Comparison of ENCODE assay signal across 27 mouse cellular contexts in the genomic region with DNA sequence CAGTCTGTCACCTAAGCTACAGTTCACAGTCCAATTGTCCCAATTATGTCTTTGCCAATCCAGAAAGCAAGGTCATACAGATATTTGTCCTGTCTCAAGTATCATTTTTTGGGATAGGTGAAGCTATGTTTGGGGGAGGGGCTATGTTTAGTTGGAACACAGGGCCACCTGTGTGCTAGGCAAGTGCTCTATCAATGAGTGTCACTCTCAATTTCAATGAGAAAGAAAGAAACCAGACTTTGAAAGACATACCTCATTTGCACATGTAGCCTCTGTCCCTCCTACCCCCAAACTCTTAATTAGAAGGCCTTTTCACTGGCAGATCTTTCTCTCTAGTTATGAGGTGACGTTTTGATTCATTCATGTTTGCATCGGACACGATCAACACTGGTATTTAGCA. TPM values are rescaled to one million over a fixed set of nuclear protein-coding genes. Genes with fewer than 3 reads are reported as not detected.
DNase-seq lines count a peak whose midpoint lies in the region; ATAC-seq and TF ChIP-seq lines count a peak whose summit lies in the region.
"Had no signal": no experiment of that assay in that cellular context is flagged by ENCODE, and none has a peak within 500 bp of the region (broad histone marks: within the 10 kb centered on the region; RNA-seq: fewer than 3 reads in every experiment).

No protein-coding gene starts in this region.

- no peaks in the 10 kb centered on the region for H3K27me3 ChIP-seq in forebrain, embryonic 15.5 days
- H3K27me3 ChIP-seq in forebrain, embryonic 11.5 days (ENCODE audit: control insufficient read depth, insufficient read depth, low read length): no peaks in the 10 kb centered on the region
- no peaks in the 10 kb centered on the region for H3K27me3 ChIP-seq in liver, adult 2 months (ENCODE audit: control insufficient read depth, insufficient read depth, low read length)
- H3K27me3 ChIP-seq in liver, postnatal 0 days (ENCODE audit: insufficient read depth, low read length): no peaks in the 10 kb centered on the region
- H3K27me3 ChIP-seq in CH12.LX (replicated peaks): peaks cover 7% of the 10 kb centered on the region
- H3K27me3 ChIP-seq: neural tube, embryonic 13.5 days; stomach, embryonic 15.5 days had no signal

- no peak overlapping the region for H3K9ac ChIP-seq in forebrain, embryonic 15.5 days (replicated peaks)
- H3K9ac ChIP-seq in forebrain, embryonic 11.5 days (ENCODE audit: low read length): no peak overlapping the region
- no peak overlapping the region for H3K9ac ChIP-seq in liver, adult 2 months (ENCODE audit: low read depth, low read length)
- no peak overlapping the region for H3K9ac ChIP-seq in liver, postnatal 0 days (replicated peaks)
- H3K9ac ChIP-seq in CH12.LX (ENCODE audit: insufficient read depth, low read depth): no peak overlapping the region
- H3K9ac ChIP-seq: limb, embryonic 13.5 days; liver, embryonic 12.5 days; neural tube, embryonic 13.5 days; stomach, embryonic 15.5 days had no signal

- TF ChIP-seq EP300 in liver, postnatal 0 days (IDR thresholded peaks at IDR 0.05; ENCODE audit: low read depth): no peak
- TF ChIP-seq EP300 in CH12.LX (IDR thresholded peaks at IDR 0.05; ENCODE audit: low read length): peak; percentile 22; the same call in 1 of the 2 replicates

- 0 out of 2 replicates have a peak, but pooled peaks cover 5% of the 10 kb centered on the region for H3K36me3 ChIP-seq in forebrain, embryonic 15.5 days
- H3K36me3 ChIP-seq in forebrain, embryonic 11.5 days (ENCODE audit: control insufficient read depth, insufficient read depth, low read length): no peaks in the 10 kb centered on the region
- no peaks in the 10 kb centered on the region for H3K36me3 ChIP-seq in liver, adult 2 months (ENCODE audit: control insufficient read depth, insufficient read depth, low read length)
- H3K36me3 ChIP-seq in liver, postnatal 0 days (replicated peaks; ENCODE audit: insufficient read depth, low read length): no peaks in the 10 kb centered on the region
- no peaks in the 10 kb centered on the region for H3K36me3 ChIP-seq in CH12.LX (replicated peaks in 1 of 2; ENCODE audit: control insufficient read depth in 1 of 2, insufficient read depth in 1 of 2, low read length in 1 of 2)
- H3K36me3 ChIP-seq: limb, embryonic 13.5 days; liver, embryonic 12.5 days; neural tube, embryonic 13.5 days; stomach, embryonic 15.5 days had no signal

- dilution Hi-C loops in CH12.LX (cut with MboI; ENCODE audit: extremely low pct_ligation_motif_present, extremely low pct_unique_long_range_greater_than_20kb, low sequenced_read_pairs): no loop called here

- H3K4me3 ChIP-seq in forebrain, embryonic 15.5 days: no peak overlapping the region
- no peak overlapping the region for H3K4me3 ChIP-seq in forebrain, embryonic 11.5 days (ENCODE audit: low read depth, low read length)
- no peak overlapping the region for H3K4me3 ChIP-seq in liver, adult 2 months (ENCODE audit: insufficient read depth, low read depth, low read length)
- H3K4me3 ChIP-seq in liver, postnatal 0 days (ENCODE audit: low read depth, low read length): no peak overlapping the region
- no peak overlapping the region for H3K4me3 ChIP-seq in CH12.LX (replicated peaks in 1 of 3; ENCODE audit: low read depth in 2 of 3, low read length in 2 of 3, poor library complexity in 1 of 3)
- H3K4me3 ChIP-seq: layer of hippocampus, adult 2 months; limb, embryonic 13.5 days; liver, embryonic 12.5 days; megakaryocyte, embryonic 14.5 days; neural tube, embryonic 13.5 days; stomach, embryonic 15.5 days had no signal

- H3K4me1 ChIP-seq in forebrain, embryonic 15.5 days: peaks cover 52% of the 10 kb centered on the region
- H3K4me1 ChIP-seq in forebrain, embryonic 11.5 days (replicated peaks; ENCODE audit: control insufficient read depth, insufficient read depth, low read length): peaks cover 5% of the 10 kb centered on the region; the same call in 1 of the 2 replicates
- H3K4me1 ChIP-seq in liver, adult 2 months (ENCODE audit: control insufficient read depth, insufficient read depth, low read length): peaks cover 26% of the 10 kb centered on the region
- H3K4me1 ChIP-seq in liver, postnatal 0 days (ENCODE audit: insufficient read depth): peaks cover 33% of the 10 kb centered on the region
- no peaks in the 10 kb centered on the region for H3K4me1 ChIP-seq in CH12.LX (ENCODE audit: control insufficient read depth in 1 of 2, insufficient read depth in 2 of 2)
- H3K4me1 ChIP-seq: megakaryocyte, embryonic 14.5 days; stomach, embryonic 15.5 days had no signal

- in situ Hi-C loops in CH12.LX (cut with MboI; ENCODE audit: low pct_ligation_motif_present, low pct_unique_long_range_greater_than_20kb, low sequenced_read_pairs): no loop called here

- DNase-seq in forebrain, embryonic 11.5 days (ENCODE audit: low spot score): no peak
- peak; percentile 84 for DNase-seq in liver, adult 2 months (ENCODE audit: extremely low read depth, low read depth, low spot score)
- DNase-seq in liver, postnatal 0 days: no peak
- DNase-seq in CH12.LX (ENCODE audit: extremely low read depth): no peak
- peak; percentile 50 for DNase-seq in ZHBTc4 (ENCODE audit: low read depth, low spot score)
- DNase-seq in kidney, postnatal 10 days: no peak
- DNase-seq: adrenal gland, postnatal 10 days; cerebellum, adult 11 months; cerebellum, adult 9-10 months; cerebellum, postnatal 36 days; gastrocnemius, postnatal 14 days; heart, postnatal 14 days; kidney, adult 9 months; kidney, postnatal 14 days; lung, adult 18-20 months; lung, postnatal 4 days; right cerebral cortex, postnatal 14 days had no signal

- H3K79me2 ChIP-seq in liver, adult 2 months (ENCODE audit: control insufficient read depth, insufficient read depth, low read length): peaks cover 5% of the 10 kb centered on the region; the same call in 1 of the 2 replicates
- no peaks in the 10 kb centered on the region for H3K79me2 ChIP-seq in CH12.LX (replicated peaks; ENCODE audit: control insufficient read depth, extremely low read depth, insufficient read depth, poor library complexity, severe bottlenecking)

- H3K27ac ChIP-seq in forebrain, embryonic 15.5 days (replicated peaks): peak overlapping the region; percentile 36
- no peak overlapping the region for H3K27ac ChIP-seq in forebrain, embryonic 11.5 days (ENCODE audit: low read depth, low read length)
- H3K27ac ChIP-seq in liver, adult 2 months (replicated peaks; ENCODE audit: insufficient read depth, low read depth, low read length): no peak overlapping the region
- H3K27ac ChIP-seq in liver, postnatal 0 days (ENCODE audit: low read depth): no peak overlapping the region
- H3K27ac ChIP-seq in CH12.LX (ENCODE audit: insufficient read depth, low read depth): no peak overlapping the region
- H3K27ac ChIP-seq: layer of hippocampus, adult 2 months; limb, embryonic 13.5 days; liver, embryonic 12.5 days; neural tube, embryonic 13.5 days; stomach, embryonic 15.5 days had no signal

- no peaks in the 10 kb centered on the region for H3K9me3 ChIP-seq in forebrain, embryonic 15.5 days
- H3K9me3 ChIP-seq in forebrain, embryonic 11.5 days (ENCODE audit: control insufficient read depth, low read length): no peaks in the 10 kb centered on the region
- H3K9me3 ChIP-seq in liver, postnatal 0 days (ENCODE audit: low read length): no peaks in the 10 kb centered on the region
- no peaks in the 10 kb centered on the region for H3K9me3 ChIP-seq in CH12.LX (replicated peaks; ENCODE audit: low read length)
- H3K9me3 ChIP-seq: limb, embryonic 13.5 days; liver, embryonic 12.5 days; megakaryocyte, embryonic 14.5 days; neural tube, embryonic 13.5 days; stomach, embryonic 15.5 days had no signal

- no peak for TF ChIP-seq RAD21 in CH12.LX (IDR thresholded peaks at IDR 0.05; ENCODE audit: low read depth, low read length)

- TF ChIP-seq CTCF in liver, adult 2 months (IDR thresholded peaks at IDR 0.05; ENCODE audit: low read depth, low read length): no peak
- TF ChIP-seq CTCF in liver, postnatal 0 days (IDR thresholded peaks at IDR 0.05; ENCODE audit: low read depth): no peak
- no peak for TF ChIP-seq CTCF in CH12.LX (conservative IDR thresholded peaks at IDR 0.05 in 1 of 2, IDR thresholded peaks at IDR 0.05 in 1 of 2; ENCODE audit: low read depth in 2 of 2, low read length in 2 of 2)

- no peak for ATAC-seq in forebrain, embryonic 15.5 days (replicated peaks)
- no peak for ATAC-seq in forebrain, embryonic 11.5 days (replicated peaks; ENCODE audit: low FRiP score)
- ATAC-seq in liver, postnatal 0 days: no peak
- ATAC-seq: CD4-positive, CD25-positive, alpha-beta regulatory T cell, adult 4 months; liver, embryonic 12.5 days; lung, postnatal 0 days had no signal

- TF ChIP-seq POLR2A in liver, adult 2 months (IDR thresholded peaks at IDR 0.05; ENCODE audit: extremely low read depth, insufficient read depth, low read length): no peak
- no peak for TF ChIP-seq POLR2A in CH12.LX (IDR thresholded peaks at IDR 0.05; ENCODE audit: low read depth, low read length)

- H3K4me2 ChIP-seq in forebrain, embryonic 15.5 days (replicated peaks): no peak overlapping the region
- H3K4me2 ChIP-seq in forebrain, embryonic 11.5 days (ENCODE audit: low read depth, low read length, severe bottlenecking): no peak overlapping the region
- no peak overlapping the region for H3K4me2 ChIP-seq in liver, postnatal 0 days (ENCODE audit: low read depth, low read length)
- H3K4me2 ChIP-seq in CH12.LX (ENCODE audit: insufficient read depth, low read depth, poor library complexity, severe bottlenecking): no peak overlapping the region
- H3K4me2 ChIP-seq: limb, embryonic 13.5 days; liver, embryonic 12.5 days; neural tube, embryonic 13.5 days; stomach, embryonic 15.5 days had no signal

- WGBS in forebrain, embryonic 15.5 days: 24% methylated on average over 3 of the region's 3 CpGs
- WGBS in forebrain, embryonic 11.5 days: 53% methylated on average over 3 of the region's 3 CpGs
- WGBS in liver, adult 2 months: 83% methylated on average over 3 of the region's 3 CpGs
- WGBS in liver, postnatal 0 days (ENCODE audit: insufficient replicate concordance): 76% methylated on average over 3 of the region's 3 CpGs

TF ChIP-seq in CH12.LX, 34 proteins besides CTCF, POLR2A, EP300 and RAD21 (continues in another document):
- TF ChIP-seq MAFK (IDR thresholded peaks at IDR 0.05; ENCODE audit: insufficient replicate concordance, low read length): no peak
- no peak for TF ChIP-seq KAT2A (IDR thresholded peaks at IDR 0.05; ENCODE audit: insufficient replicate concordance, low read length)
- no peak for TF ChIP-seq BHLHE40 (IDR thresholded peaks at IDR 0.05; ENCODE audit: low read depth, low read length)
- TF ChIP-seq ETS1 (conservative IDR thresholded peaks at IDR 0.05; ENCODE audit: low read depth, low read length): no peak
- TF ChIP-seq MYC (IDR thresholded peaks at IDR 0.05; ENCODE audit: low read depth, low read length): no peak

RNA-seq across cellular contexts. Expression of a gene that starts 21.9 kb away (rescaled TPM):
- 188 and 194 TPM in 2 replicates for polyA plus RNA-seq in forebrain, embryonic 15.5 days (2015; fragmentation: Nextera tagmentation; extraction: Ambion mirVana)
- polyA plus RNA-seq in forebrain, embryonic 11.5 days (2014; fragmentation: Nextera tagmentation; extraction: Ambion mirVana): 63.0 and 70.3 TPM in 2 replicates
- total RNA-seq in liver, adult 2 months (2014; rRNA removed): 10.0 and 11.1 TPM in 2 replicates
- 26.3 and 27.4 TPM in 2 replicates for polyA plus RNA-seq in liver, adult 2 months (2012; rRNA removed)
- 2.7 and 2.9 TPM in 2 replicates for polyA plus RNA-seq in liver, postnatal 0 days (2015; fragmentation: Nextera tagmentation; extraction: Ambion mirVana)
- total RNA-seq in CH12.LX (2012; rRNA removed) (2.1 and 2.4 TPM in 2 replicates), CH12.LX (2014; rRNA removed) (2.1 and 2.5 TPM in 2 replicates)
- 3.3 and 3.6 TPM in 2 replicates for polyA plus RNA-seq in CH12.LX (2012; ENCODE audit: insufficient read length, low read depth)
- total RNA-seq: granulocyte monocyte progenitor cell, adult 5-6 weeks had no signal

Comparison
In these comparisons a context has a peak if more than half of its experiments do, and no peak if none do; other contexts are left out.
1. DNase-seq: peak in liver, adult 2 months (single experiment) and ZHBTc4 (single experiment); none in forebrain, embryonic 11.5 days (single experiment), liver, postnatal 0 days (single experiment), CH12.LX (single experiment) and kidney, postnatal 10 days (single experiment).